Mouse (Mus musculus) macrophage (primary cell): ENCODE data around the gene Trp53i11. TPM values are rescaled to one million over a fixed set of nuclear protein-coding genes. Genes with fewer than 3 reads are reported as not detected.

Source experiments
- H3K27ac ChIP-seq: fragments of 350-480 bp; formaldehyde crosslinking; 2 replicates; pipeline ENCODE4 v1.9.0; 2021
- H3K36me3 ChIP-seq: fragments of 350-480 bp; formaldehyde crosslinking; 2 replicates; pipeline ENCODE4 v1.9.0; 2021; ENCODE audit errors: inconsistent target
- H3K4me3 ChIP-seq: fragments of 350-480 bp; formaldehyde crosslinking; 2 replicates; pipeline ENCODE4 v1.9.0; 2021; ENCODE audit errors: inconsistent target
- H3K79me2 ChIP-seq: fragments of 350-480 bp; formaldehyde crosslinking; 2 replicates; pipeline ENCODE4 v1.9.0; 2021; ENCODE audit errors: inconsistent target
- WGBS: methylation state at CpG from one replicate; pipeline ENCODE4 v1.1.7; 2026; ENCODE audit warnings: inconsistent platforms; ENCODE audit not compliant: missing documents; 5-methylcytosine and 5-hydroxymethylcytosine counted together
- polyA plus RNA-seq: library from polyadenylated mRNA; stranded (reverse); fragments of 250-400 nt; gene quantifications from 3 replicates; pipeline ENCODE4 v1.2.4, GENCODE M21; 2018; ENCODE audit warnings: inconsistent platforms

The Trp53i11 gene
- polyA plus RNA-seq, 1 experiment from 2014 or later = 0.30 TPM

GRCm38 (mm10) chr2:93226606-93227595, 39.6 kb downstream of the Trp53i11 start:
- Histone ChIP-seq H3K36me3 (no peaks in the 10 kb centered on the region), H3K79me2 (no peaks in the 10 kb centered on the region), H3K4me3 (no peak overlapping the region), H3K27ac (no peak overlapping the region)
- 55% methylated on average over 16 of the region's 20 CpGs for WGBS

GRCm38 (mm10) chr2:93227713-93228479, 40.5 kb downstream of the Trp53i11 start:
- WGBS = 93% methylated on average over 9 of the region's 9 CpGs
- Histone ChIP-seq H3K27ac (no peak overlapping the region), H3K4me3 (no peak overlapping the region), H3K36me3 (no peaks in the 10 kb centered on the region), H3K79me2 (no peaks in the 10 kb centered on the region)

GRCm38 (mm10) chr2:93228480-93228824, 41.1 kb downstream of the Trp53i11 start:
- no peaks in the 10 kb centered on the region for H3K79me2 ChIP-seq
- WGBS = 87% methylated on average over 5 of the region's 5 CpGs
- no peak overlapping the region for H3K4me3 ChIP-seq
- H3K36me3 ChIP-seq = no peaks in the 10 kb centered on the region
- H3K27ac ChIP-seq = no peak overlapping the region

DNA sequence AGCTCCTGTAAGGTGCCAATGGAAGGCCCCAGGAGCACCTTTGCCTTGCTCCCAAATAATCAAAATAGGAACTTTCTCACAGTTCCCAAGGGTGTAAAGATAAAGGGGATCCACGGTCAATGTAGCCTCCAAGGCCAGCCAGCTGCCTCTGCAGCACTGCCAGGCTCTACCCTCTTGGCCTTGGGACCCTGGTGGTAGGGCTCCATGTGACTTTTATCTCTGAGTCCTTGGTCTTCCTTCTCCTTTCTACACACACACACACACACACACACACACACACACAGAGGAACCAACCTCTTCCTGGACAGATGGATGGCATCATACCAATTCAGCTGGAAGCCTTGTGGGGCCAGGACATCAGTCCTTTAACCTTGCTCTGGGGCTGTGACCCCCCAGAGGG, 44.8 kb downstream of the Trp53i11 start:
- H3K36me3 ChIP-seq = no peaks in the 10 kb centered on the region
- 17% methylated on average over 1 of the region's 1 CpGs for WGBS
- H3K4me3 ChIP-seq = no peak overlapping the region
- H3K27ac ChIP-seq = no peak overlapping the region
- H3K79me2 ChIP-seq = no peaks in the 10 kb centered on the region

GRCm38 (mm10) chr2:93237055-93237454, 49.7 kb downstream of the Trp53i11 start:
- WGBS = 75% methylated on average over 1 of the region's 1 CpGs
- Histone ChIP-seq H3K79me2 (no peaks in the 10 kb centered on the region), H3K4me3 (no peak overlapping the region), H3K36me3 (no peaks in the 10 kb centered on the region), H3K27ac (no peak overlapping the region)

GRCm38 (mm10) chr2:93238864-93239263, 51.5 kb downstream of the Trp53i11 start:
- Histone ChIP-seq H3K79me2 (no peaks in the 10 kb centered on the region), H3K36me3 (no peaks in the 10 kb centered on the region), H3K4me3 (no peak overlapping the region), H3K27ac (no peak overlapping the region)
- 79% methylated on average over 6 of the region's 6 CpGs for WGBS

DNA sequence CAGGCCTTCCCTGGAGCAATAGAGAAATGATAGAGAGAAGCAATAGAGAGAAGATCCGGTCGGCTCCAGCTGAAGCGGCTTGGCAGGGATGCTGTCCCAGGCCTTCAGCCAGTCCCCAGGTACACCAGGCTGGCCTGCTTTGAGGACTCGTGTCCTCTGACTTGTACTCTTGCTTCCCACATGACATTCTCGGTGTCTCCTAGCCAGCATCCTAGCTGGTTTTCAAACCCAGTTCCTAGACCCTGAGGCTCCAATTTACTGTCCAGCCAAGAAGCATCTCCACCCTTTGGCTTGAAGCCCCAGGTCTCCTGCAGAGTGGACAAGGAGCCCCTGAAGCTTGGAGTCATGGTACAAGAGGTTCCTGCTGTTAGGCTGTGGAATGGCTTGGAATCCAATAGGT, 54.8 kb downstream of the Trp53i11 start:
- WGBS = 92% methylated on average over 5 of the region's 5 CpGs
- no peaks in the 10 kb centered on the region for H3K79me2 ChIP-seq
- H3K27ac ChIP-seq = no peak overlapping the region
- no peaks in the 10 kb centered on the region for H3K36me3 ChIP-seq
- no peak overlapping the region for H3K4me3 ChIP-seq

GRCm38 (mm10) chr2:93243439-93244089, 56.2 kb downstream of the Trp53i11 start:
- Histone ChIP-seq H3K4me3 (no peak overlapping the region), H3K27ac (no peak overlapping the region), H3K36me3 (no peaks in the 10 kb centered on the region), H3K79me2 (no peaks in the 10 kb centered on the region)
- 90% methylated on average over 11 of the region's 11 CpGs for WGBS

DNA sequence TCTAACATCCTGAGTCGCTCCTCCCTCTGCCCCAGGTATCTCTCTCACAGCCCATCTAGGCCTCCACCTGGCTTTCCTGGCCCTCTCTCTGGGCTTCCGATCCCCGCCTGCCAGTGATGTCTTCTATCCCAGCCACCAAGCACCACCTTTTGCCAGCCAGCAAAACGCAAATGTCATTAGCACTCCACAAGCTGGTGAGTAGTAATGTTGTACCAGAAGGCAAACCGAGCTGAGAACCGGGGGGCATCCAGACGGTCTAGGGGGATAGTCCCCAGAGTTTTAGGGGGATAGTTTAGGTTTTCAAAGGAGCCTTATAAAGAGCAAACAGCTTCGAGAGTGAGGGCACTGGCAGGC, 56.7 kb downstream of the Trp53i11 start:
- no peaks in the 10 kb centered on the region for H3K36me3 ChIP-seq
- 90% methylated on average over 8 of the region's 8 CpGs for WGBS
- no peak overlapping the region for H3K27ac ChIP-seq
- no peak overlapping the region for H3K4me3 ChIP-seq
- H3K79me2 ChIP-seq = no peaks in the 10 kb centered on the region

GRCm38 (mm10) chr2:93249058-93249457, 61.7 kb downstream of the Trp53i11 start:
- H3K79me2 ChIP-seq = no peaks in the 10 kb centered on the region
- H3K27ac ChIP-seq = no peak overlapping the region
- WGBS = 80% methylated on average over 6 of the region's 6 CpGs
- H3K36me3 ChIP-seq = no peaks in the 10 kb centered on the region
- H3K4me3 ChIP-seq = no peak overlapping the region

DNA sequence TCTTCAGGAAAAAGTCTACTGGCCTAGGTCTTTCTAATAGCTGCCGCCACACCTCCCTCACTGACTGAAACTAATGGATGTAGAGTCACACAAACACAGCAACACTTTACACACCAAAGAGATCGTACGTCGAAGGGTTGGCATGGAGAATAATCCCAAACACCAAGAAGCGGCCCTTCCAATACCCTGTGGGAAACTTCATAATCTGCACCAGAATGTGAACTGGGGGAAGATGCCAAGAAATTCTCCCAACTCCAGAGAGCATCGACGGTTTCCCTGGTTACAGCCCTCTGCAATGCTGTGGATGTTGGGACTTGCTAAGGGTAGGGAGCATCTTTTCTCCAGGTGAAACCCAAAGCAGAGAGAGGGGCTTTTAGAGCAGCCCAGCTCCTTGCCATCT, 63.3 kb downstream of the Trp53i11 start:
- 93% methylated on average over 6 of the region's 7 CpGs for WGBS
- no peak overlapping the region for H3K4me3 ChIP-seq

More for the DNA sequence above, 63.3 kb downstream of the Trp53i11 start:
- Histone ChIP-seq H3K27ac (no peak overlapping the region), H3K36me3 (no peaks in the 10 kb centered on the region), H3K79me2 (no peaks in the 10 kb centered on the region)

Other genes starting within 250 kb of the Trp53i11 start
- 1.0 to 2.4 TPM (median 1.1 TPM) in 3 replicates for gene Prdm11, start 141.4 kb upstream of the Trp53i11 start, polyA plus RNA-seq
- gene Tspan18, start 147.0 kb downstream of the Trp53i11 start, polyA plus RNA-seq = 0.07 to 0.10 TPM in 2 of 3 replicates, not detected in the other